Mouse (Mus musculus): ENCODE results near the gene Ankrd7. TPM values are rescaled to one million over a fixed set of nuclear protein-coding genes. Genes with fewer than 3 reads are reported as not detected.
"Not testable (repeated sequence)": the region's sequence is repeated elsewhere in the genome, so short reads cannot be mapped to it uniquely, and the experiment has no call there.

Gene Ankrd7
- not detected in 2 replicates for polyA plus RNA-seq (2012; rRNA removed)

DNA sequence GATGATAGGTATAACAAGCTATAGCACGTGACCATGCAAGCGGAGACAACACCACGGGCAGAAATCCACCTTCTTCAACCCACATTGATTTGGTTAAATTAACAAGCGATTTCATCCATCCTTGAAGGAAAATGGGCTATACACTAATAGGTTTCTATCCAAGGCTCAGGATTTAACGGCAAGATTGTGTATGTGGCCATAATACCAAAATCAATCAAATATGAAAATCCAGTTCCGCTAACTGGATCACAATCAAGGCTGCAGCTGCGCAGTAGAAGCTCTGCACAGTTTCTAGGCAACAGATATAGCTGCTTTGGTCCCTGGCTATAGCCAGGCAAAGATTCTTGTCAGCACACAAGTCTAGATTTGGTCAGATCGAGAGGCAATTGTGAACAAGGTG lies at the start of gene Ankrd7:
Ankrd7 (plus strand) TSS at position 301 of the 400 bp plus-strand sequence.
- DNase-seq (ENCODE audit: low read depth in 1 of 2, low spot score in 2 of 2), result no peak
- no peak within 1 kb of the TSS for H3K4me3 ChIP-seq (ENCODE audit: extremely low read depth, insufficient read depth, insufficient read length)
- no peaks in the 10 kb centered on the region for H3K4me1 ChIP-seq (ENCODE audit: control insufficient read depth, insufficient read depth, insufficient read length)
- WGBS, result 94% methylated on average over 8 of the region's 8 CpGs
- no peaks in the 10 kb centered on the region for H3K36me3 ChIP-seq (ENCODE audit: control insufficient read depth, insufficient read depth, low read length)
- no peak within 1 kb of the TSS for H3K27ac ChIP-seq (ENCODE audit: insufficient read depth, low read length)
- TF ChIP-seq POLR2A (IDR thresholded peaks at IDR 0.05; ENCODE audit: low read depth, low read length) (no peak), CTCF (IDR thresholded peaks at IDR 0.05; ENCODE audit: extremely low read depth, insufficient read depth, insufficient read length, insufficient replicate concordance) (no peak)
- H3K27me3 ChIP-seq (ENCODE audit: control insufficient read depth, insufficient read depth, low read length), result no peaks in the 10 kb centered on the region

DNA sequence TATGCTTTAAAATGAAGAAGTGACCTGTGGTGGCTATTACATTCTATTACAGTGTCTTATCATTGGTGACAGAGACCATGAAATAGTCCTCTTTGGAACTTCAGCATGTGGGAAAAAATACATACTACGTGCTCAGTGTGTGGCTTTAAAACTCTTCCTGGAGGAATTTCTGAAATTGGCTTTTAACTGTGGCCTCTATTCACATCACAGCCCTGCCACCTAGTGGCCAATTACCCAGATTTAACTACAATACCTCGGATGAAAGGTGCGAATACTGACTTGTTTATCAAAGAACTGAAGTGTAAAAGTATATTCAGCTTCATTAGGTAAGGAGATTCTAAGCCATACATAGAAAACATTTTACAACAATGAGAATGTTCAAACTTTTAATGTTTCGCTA lies 46.8 kb upstream of the Ankrd7 start:
- no peaks in the 10 kb centered on the region for H3K27me3 ChIP-seq (ENCODE audit: control insufficient read depth, insufficient read depth, low read length)
- 15% methylated on average over 4 of the region's 4 CpGs for WGBS
- no peaks in the 10 kb centered on the region for H3K4me1 ChIP-seq (ENCODE audit: control insufficient read depth, insufficient read depth, insufficient read length)
- no peaks in the 10 kb centered on the region for H3K36me3 ChIP-seq (ENCODE audit: control insufficient read depth, insufficient read depth, low read length)
- TF ChIP-seq CTCF (IDR thresholded peaks at IDR 0.05; ENCODE audit: extremely low read depth, insufficient read depth, insufficient read length, insufficient replicate concordance) (no peak), POLR2A (IDR thresholded peaks at IDR 0.05; ENCODE audit: low read depth, low read length) (no peak)
- peak in 1 of 2 experiments; percentile 16 for DNase-seq (ENCODE audit: low read depth in 1 of 2, low spot score in 2 of 2)
- H3K4me3 ChIP-seq (ENCODE audit: extremely low read depth, insufficient read depth, insufficient read length), result no peak overlapping the region
- no peak overlapping the region for H3K27ac ChIP-seq (ENCODE audit: insufficient read depth, low read length)

DNA sequence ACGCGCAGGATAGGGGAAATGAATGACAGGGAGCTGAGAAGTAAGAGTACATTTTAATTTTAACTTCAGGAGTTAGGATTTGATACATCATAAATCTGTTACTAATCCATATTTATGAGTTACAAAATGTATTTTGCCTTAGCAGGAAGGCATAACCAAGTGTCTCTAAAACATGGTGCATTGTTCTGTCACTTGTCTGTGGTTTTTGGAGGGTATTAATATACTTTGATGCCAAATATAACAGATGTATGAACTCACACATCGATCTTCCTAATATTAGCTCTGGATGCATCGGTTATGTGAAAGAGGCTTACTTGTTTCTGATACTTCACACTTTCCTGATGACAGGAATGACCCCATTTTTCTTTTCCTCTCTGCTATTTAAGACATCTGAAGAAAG lies 45.9 kb upstream of the Ankrd7 start:
- Histone ChIP-seq H3K4me1 (ENCODE audit: control insufficient read depth, insufficient read depth, insufficient read length) (no peaks in the 10 kb centered on the region), H3K4me3 (ENCODE audit: extremely low read depth, insufficient read depth, insufficient read length) (no peak overlapping the region), H3K27ac (ENCODE audit: insufficient read depth, low read length) (no peak overlapping the region), H3K27me3 (ENCODE audit: control insufficient read depth, insufficient read depth, low read length) (no peaks in the 10 kb centered on the region), H3K36me3 (ENCODE audit: control insufficient read depth, insufficient read depth, low read length) (no peaks in the 10 kb centered on the region)
- 79% methylated on average over 4 of the region's 4 CpGs for WGBS
- TF ChIP-seq CTCF (IDR thresholded peaks at IDR 0.05; ENCODE audit: extremely low read depth, insufficient read depth, insufficient read length, insufficient replicate concordance) (no peak), POLR2A (IDR thresholded peaks at IDR 0.05; ENCODE audit: low read depth, low read length) (no peak)
- DNase-seq (ENCODE audit: low read depth in 1 of 2, low spot score in 2 of 2), result no peak

DNA sequence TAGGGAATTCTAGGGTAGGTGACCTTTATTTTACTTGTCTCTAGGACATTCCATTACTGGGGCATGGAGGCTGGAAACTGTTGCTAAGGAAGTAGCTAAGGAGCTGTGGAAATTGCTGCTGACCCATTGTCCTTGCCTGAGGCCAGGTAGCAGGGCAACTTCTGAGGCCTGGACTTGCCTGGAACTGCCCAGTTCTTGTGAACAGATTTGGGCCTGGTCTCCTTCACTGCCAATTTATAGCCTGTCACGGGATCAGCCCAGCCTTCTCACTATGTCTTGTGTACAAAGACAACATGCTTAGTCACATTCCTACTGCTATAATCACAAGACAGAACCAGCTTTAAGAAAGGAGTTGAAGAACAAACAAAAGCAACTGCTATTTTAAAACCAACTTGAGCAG lies 43.3 kb upstream of the Ankrd7 start:
- Histone ChIP-seq H3K27me3 (ENCODE audit: control insufficient read depth, insufficient read depth, low read length) (no peaks in the 10 kb centered on the region), H3K4me1 (ENCODE audit: control insufficient read depth, insufficient read depth, insufficient read length) (no peaks in the 10 kb centered on the region), H3K36me3 (ENCODE audit: control insufficient read depth, insufficient read depth, low read length) (no peaks in the 10 kb centered on the region), H3K27ac (ENCODE audit: insufficient read depth, low read length) (no peak overlapping the region), H3K4me3 (ENCODE audit: extremely low read depth, insufficient read depth, insufficient read length) (no peak overlapping the region)
- no peak for TF ChIP-seq POLR2A (IDR thresholded peaks at IDR 0.05; ENCODE audit: low read depth, low read length)
- no peak for TF ChIP-seq CTCF (IDR thresholded peaks at IDR 0.05; ENCODE audit: extremely low read depth, insufficient read depth, insufficient read length, insufficient replicate concordance)
- no peak for DNase-seq (ENCODE audit: low read depth in 1 of 2, low spot score in 2 of 2)
- WGBS, result 88% methylated on average over 1 of the region's 1 CpGs

DNA sequence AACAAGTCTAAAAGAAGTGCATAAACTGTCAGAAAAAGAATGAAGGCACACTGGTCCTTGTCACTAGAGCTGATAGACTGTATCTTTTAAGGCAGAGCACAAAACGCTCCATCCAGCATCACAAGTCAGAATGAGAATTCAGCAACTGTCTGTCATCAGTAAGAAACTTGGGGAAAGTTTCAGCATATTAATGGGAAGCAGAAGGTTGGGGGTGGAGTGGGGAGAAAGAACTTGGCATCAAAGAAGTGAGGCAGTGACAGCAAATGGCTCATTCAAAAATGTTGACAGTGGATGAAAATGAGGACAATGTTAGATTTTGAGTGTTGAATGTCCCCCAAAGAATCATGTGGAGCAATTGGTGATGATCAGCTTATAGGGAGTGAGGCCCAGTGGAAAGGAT lies 33.2 kb upstream of the Ankrd7 start:
- 76% methylated on average over 1 of the region's 1 CpGs for WGBS
- no peak for DNase-seq (ENCODE audit: low read depth in 1 of 2, low spot score in 2 of 2)

DNA sequence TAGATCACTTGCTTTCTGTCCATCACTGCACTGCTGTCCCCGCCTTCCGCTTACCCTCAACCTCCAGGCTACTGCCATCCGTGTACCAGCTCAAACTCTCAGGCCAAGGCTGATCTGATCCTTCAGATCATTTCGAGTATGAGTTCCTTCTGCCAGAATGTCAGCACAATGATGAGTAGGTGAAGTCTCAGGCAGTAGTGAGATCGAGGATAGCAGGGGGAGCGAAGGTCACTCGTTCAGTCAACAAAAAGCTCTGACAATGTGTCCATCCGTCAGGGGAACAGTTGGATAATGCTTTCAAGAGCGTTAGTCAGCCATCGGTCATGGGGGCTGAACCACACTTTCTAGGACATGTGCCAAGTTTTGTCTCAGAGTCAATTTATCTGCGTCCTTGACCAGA lies 21.6 kb upstream of the Ankrd7 start:
- H3K27ac ChIP-seq (ENCODE audit: insufficient read depth, low read length); H3K36me3 ChIP-seq (ENCODE audit: control insufficient read depth, insufficient read depth, low read length); H3K4me1 ChIP-seq (ENCODE audit: control insufficient read depth, insufficient read depth, insufficient read length); H3K27me3 ChIP-seq (ENCODE audit: control insufficient read depth, insufficient read depth, low read length); DNase-seq (ENCODE audit: low read depth in 1 of 2, low spot score in 2 of 2); H3K4me3 ChIP-seq (ENCODE audit: extremely low read depth, insufficient read depth, insufficient read length): not testable (repeated sequence)
- WGBS, result 88% methylated on average over 6 of the region's 11 CpGs

More for the DNA sequence above, 33.2 kb upstream of the Ankrd7 start:
- no peak for TF ChIP-seq CTCF (IDR thresholded peaks at IDR 0.05; ENCODE audit: extremely low read depth, insufficient read depth, insufficient read length, insufficient replicate concordance)
- no peak for TF ChIP-seq POLR2A (IDR thresholded peaks at IDR 0.05; ENCODE audit: low read depth, low read length)
- no peak overlapping the region for H3K4me3 ChIP-seq (ENCODE audit: extremely low read depth, insufficient read depth, insufficient read length)
- H3K36me3 ChIP-seq (ENCODE audit: control insufficient read depth, insufficient read depth, low read length), result no peaks in the 10 kb centered on the region
- H3K4me1 ChIP-seq (ENCODE audit: control insufficient read depth, insufficient read depth, insufficient read length), result no peaks in the 10 kb centered on the region
- H3K27me3 ChIP-seq (ENCODE audit: control insufficient read depth, insufficient read depth, low read length), result no peaks in the 10 kb centered on the region
- no peak overlapping the region for H3K27ac ChIP-seq (ENCODE audit: insufficient read depth, low read length)

DNA sequence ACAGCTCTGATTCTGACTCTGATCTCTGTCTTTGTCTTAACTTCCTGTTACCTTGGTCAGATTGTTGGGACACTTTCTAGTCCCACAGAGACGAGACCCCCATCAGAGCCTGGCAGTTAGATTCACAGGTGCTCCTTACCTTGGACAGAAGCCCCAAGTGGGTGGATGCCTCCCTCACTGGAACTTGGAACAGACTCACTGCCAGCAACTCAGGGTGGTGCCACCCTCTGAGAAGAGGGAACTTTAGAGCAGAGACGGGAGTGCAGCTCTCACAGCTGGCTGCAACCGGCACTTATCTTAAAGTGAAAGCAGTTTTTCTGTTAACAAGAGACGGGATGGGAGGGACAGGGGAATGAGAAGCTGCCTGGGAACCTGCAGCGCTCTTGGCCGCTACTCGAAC lies 20.5 kb upstream of the Ankrd7 start:
- not testable (repeated sequence) for H3K27me3 ChIP-seq (ENCODE audit: control insufficient read depth, insufficient read depth, low read length); H3K4me1 ChIP-seq (ENCODE audit: control insufficient read depth, insufficient read depth, insufficient read length); DNase-seq (ENCODE audit: low read depth in 1 of 2, low spot score in 2 of 2); H3K36me3 ChIP-seq (ENCODE audit: control insufficient read depth, insufficient read depth, low read length)
- peak overlapping the region; percentile 29; the same call in 1 of the 2 replicates for H3K27ac ChIP-seq (ENCODE audit: insufficient read depth, low read length)
- peak overlapping the region; percentile 42; the same call in 1 of the 2 replicates for H3K4me3 ChIP-seq (ENCODE audit: extremely low read depth, insufficient read depth, insufficient read length)
- WGBS, result 11% methylated on average over 5 of the region's 7 CpGs
